ENCODE assay signal across 24 mouse cellular contexts in the genomic region with DNA sequence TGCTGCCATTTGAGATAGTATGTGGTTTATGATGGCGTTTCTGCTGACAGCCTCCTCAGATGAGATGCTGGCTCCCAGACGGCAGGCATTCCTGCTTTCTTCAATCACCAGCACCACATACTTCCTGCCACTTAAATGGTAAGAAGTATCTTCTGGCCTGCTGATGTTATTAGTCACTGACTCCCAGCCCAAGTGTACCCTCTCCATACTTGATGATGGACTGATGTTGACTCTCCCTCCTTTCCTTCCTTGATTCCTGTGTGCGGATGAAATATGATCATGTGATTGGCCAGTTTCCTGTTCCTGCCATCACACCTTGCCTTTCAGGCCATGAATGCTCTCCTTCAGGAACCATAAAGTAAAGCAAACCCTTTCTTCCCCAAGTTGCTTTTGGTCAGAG. TPM values are rescaled to one million over a fixed set of nuclear protein-coding genes. Genes with fewer than 3 reads are reported as not detected.
A peak's percentile ranks its signal among the peaks of the same experiment; 100 is the strongest.
DNase-seq lines count a peak whose midpoint lies in the region; ATAC-seq and TF ChIP-seq lines count a peak whose summit lies in the region.
"Had no signal": no experiment of that assay in that cellular context is flagged by ENCODE, and none has a peak within 500 bp of the region (broad histone marks: within the 10 kb centered on the region; RNA-seq: fewer than 3 reads in every experiment).

No protein-coding gene starts in this region.

- no peak overlapping the region for H3K4me2 ChIP-seq in lung, embryonic 14.5 days
- H3K4me2 ChIP-seq in stomach, postnatal 0 days (replicated peaks; ENCODE audit: low read depth) = no peak overlapping the region
- H3K4me2 ChIP-seq: embryonic facial prominence, embryonic 12.5 days; forebrain, embryonic 13.5 days; forebrain, embryonic 15.5 days had no signal

- TF ChIP-seq CTCF in lung, embryonic 14.5 days (IDR thresholded peaks at IDR 0.05; ENCODE audit: low read depth) = no peak
- TF ChIP-seq CTCF in lung, adult 2 months (IDR thresholded peaks at IDR 0.05; ENCODE audit: insufficient read depth, low read length) = no peak
- no peak for TF ChIP-seq CTCF in stomach, postnatal 0 days (IDR thresholded peaks at IDR 0.05; ENCODE audit: low read depth)

- DNase-seq in lung, embryonic 14.5 days = peak; percentile 9
- DNase-seq in lung, adult 2 months = no peak
- peak; percentile 2 for DNase-seq in lung, postnatal 36 days
- no peak for DNase-seq in lung, postnatal 4 days
- DNase-seq in stomach, postnatal 0 days (ENCODE audit: low spot score) = no peak
- DNase-seq in right cerebral cortex, postnatal 10 days (ENCODE audit: low spot score in 2 of 2) = no peak
- DNase-seq: adrenal gland, adult 8-10 months; adrenal gland, postnatal 14 days; adrenal gland, postnatal 36 days; B cell, adult 2 months; cerebellum, adult 11-12 months; cerebellum, adult 2 months; cerebellum, adult 9-10 months; cerebellum, postnatal 10 days; cerebellum, postnatal 25 days had no signal

- H3K4me1 ChIP-seq in lung, embryonic 14.5 days (ENCODE audit: insufficient read depth) = peaks cover 2% of the 10 kb centered on the region; the same call in 1 of the 2 replicates
- H3K4me1 ChIP-seq in lung, adult 2 months (ENCODE audit: control insufficient read depth, insufficient read depth, low read length) = no peaks in the 10 kb centered on the region
- H3K4me1 ChIP-seq in stomach, postnatal 0 days (replicated peaks; ENCODE audit: control insufficient read depth, insufficient read depth) = no peaks in the 10 kb centered on the region; the same call in 1 of the 2 replicates
- H3K4me1 ChIP-seq: embryonic facial prominence, embryonic 10.5 days; embryonic facial prominence, embryonic 12.5 days; forebrain, embryonic 13.5 days; forebrain, embryonic 15.5 days had no signal

- H3K9ac ChIP-seq in lung, embryonic 14.5 days = no peak overlapping the region
- no peak overlapping the region for H3K9ac ChIP-seq in stomach, postnatal 0 days (ENCODE audit: low read length)
- H3K9ac ChIP-seq: embryonic facial prominence, embryonic 12.5 days; forebrain, embryonic 13.5 days; forebrain, embryonic 15.5 days had no signal

- H3K27me3 ChIP-seq in lung, embryonic 14.5 days (ENCODE audit: insufficient read depth, low read length) = no peaks in the 10 kb centered on the region
- no peaks in the 10 kb centered on the region for H3K27me3 ChIP-seq in stomach, postnatal 0 days (ENCODE audit: control insufficient read depth, insufficient read depth, low read length)
- H3K27me3 ChIP-seq: CH12.LX; embryonic facial prominence, embryonic 12.5 days; forebrain, embryonic 13.5 days; forebrain, embryonic 15.5 days had no signal

- ATAC-seq in lung, embryonic 14.5 days (ENCODE audit: insufficient read depth) = no peak
- peak; percentile 78; the same call in 1 of the 2 replicates for ATAC-seq in stomach, postnatal 0 days (ENCODE audit: low FRiP score, low TSS enrichment)
- ATAC-seq: activated CD4-positive, CD25-positive, alpha-beta regulatory T cell, adult 4 months; CD4-positive, CD25-positive, alpha-beta regulatory T cell, adult 4 months; forebrain, embryonic 13.5 days; forebrain, embryonic 15.5 days; Patski had no signal

- no peaks in the 10 kb centered on the region; the same call in 1 of the 2 replicates for H3K9me3 ChIP-seq in lung, embryonic 14.5 days (ENCODE audit: low read depth, low read length)
- no peaks in the 10 kb centered on the region for H3K9me3 ChIP-seq in stomach, postnatal 0 days (ENCODE audit: control insufficient read depth, low read length)
- H3K9me3 ChIP-seq: embryonic facial prominence, embryonic 10.5 days; embryonic facial prominence, embryonic 12.5 days; forebrain, embryonic 13.5 days; forebrain, embryonic 15.5 days; G1E had no signal

- H3K27ac ChIP-seq in lung, embryonic 14.5 days (ENCODE audit: low read depth) = no peak overlapping the region
- H3K27ac ChIP-seq in stomach, postnatal 0 days (replicated peaks) = no peak overlapping the region
- H3K27ac ChIP-seq: embryonic facial prominence, embryonic 10.5 days; embryonic facial prominence, embryonic 12.5 days; forebrain, embryonic 13.5 days; forebrain, embryonic 15.5 days had no signal

- H3K36me3 ChIP-seq in lung, embryonic 14.5 days (ENCODE audit: insufficient read depth) = no peaks in the 10 kb centered on the region
- no peaks in the 10 kb centered on the region for H3K36me3 ChIP-seq in stomach, postnatal 0 days (ENCODE audit: control insufficient read depth, insufficient read depth, low read length)
- H3K36me3 ChIP-seq: embryonic facial prominence, embryonic 10.5 days; embryonic facial prominence, embryonic 12.5 days; forebrain, embryonic 15.5 days; G1E had no signal

- 51% methylated on average over 3 of the region's 3 CpGs for WGBS in lung, embryonic 14.5 days
- WGBS in lung, adult 2 months = 40% methylated on average over 3 of the region's 3 CpGs
- WGBS in stomach, postnatal 0 days = 76% methylated on average over 3 of the region's 3 CpGs

- TF ChIP-seq POLR2A in lung, adult 2 months (IDR thresholded peaks at IDR 0.05; ENCODE audit: borderline replicate concordance, extremely low read depth, low read depth, low read length) = no peak

- TF ChIP-seq EP300 in stomach, postnatal 0 days (optimal IDR thresholded peaks at IDR 0.05) = no peak

- no peak overlapping the region for H3K4me3 ChIP-seq in lung, embryonic 14.5 days (ENCODE audit: low read depth, low read length)
- no peak overlapping the region for H3K4me3 ChIP-seq in lung, adult 2 months (replicated peaks; ENCODE audit: extremely low read depth, low read depth, low read length)
- no peak overlapping the region for H3K4me3 ChIP-seq in stomach, postnatal 0 days (ENCODE audit: low read depth, low read length)
- H3K4me3 ChIP-seq: embryonic facial prominence, embryonic 10.5 days; embryonic facial prominence, embryonic 12.5 days; forebrain, embryonic 13.5 days; forebrain, embryonic 15.5 days had no signal

RNA-seq across cellular contexts. Expression of a gene that starts 50.8 kb away (rescaled TPM):
- 345 and 357 TPM in 2 replicates for polyA plus RNA-seq in lung, embryonic 14.5 days (2014; fragmentation: Nextera tagmentation; extraction: Ambion mirVana)
- polyA plus RNA-seq in lung, adult 2 months (2012; rRNA removed) = 44.4 and 49.7 TPM in 2 replicates
- polyA plus RNA-seq in stomach, postnatal 0 days (2015; fragmentation: Nextera tagmentation; extraction: Ambion mirVana) = 215 and 244 TPM in 2 replicates

Comparison
In these comparisons a context has a peak if more than half of its experiments do, and no peak if none do; other contexts are left out.
1. DNase-seq: peak in lung, embryonic 14.5 days (single experiment) and lung, postnatal 36 days (single experiment); none in lung, adult 2 months (single experiment), lung, postnatal 4 days (0 of 2), stomach, postnatal 0 days (single experiment) and right cerebral cortex, postnatal 10 days (0 of 2).